Mouse (Mus musculus): ENCODE measurements around the gene Plppr3. TPM values are rescaled to one million over a fixed set of nuclear protein-coding genes. Genes with fewer than 3 reads are reported as not detected.

Gene Plppr3
- polyA plus RNA-seq, 1 experiment = 3.6 TPM

DNA sequence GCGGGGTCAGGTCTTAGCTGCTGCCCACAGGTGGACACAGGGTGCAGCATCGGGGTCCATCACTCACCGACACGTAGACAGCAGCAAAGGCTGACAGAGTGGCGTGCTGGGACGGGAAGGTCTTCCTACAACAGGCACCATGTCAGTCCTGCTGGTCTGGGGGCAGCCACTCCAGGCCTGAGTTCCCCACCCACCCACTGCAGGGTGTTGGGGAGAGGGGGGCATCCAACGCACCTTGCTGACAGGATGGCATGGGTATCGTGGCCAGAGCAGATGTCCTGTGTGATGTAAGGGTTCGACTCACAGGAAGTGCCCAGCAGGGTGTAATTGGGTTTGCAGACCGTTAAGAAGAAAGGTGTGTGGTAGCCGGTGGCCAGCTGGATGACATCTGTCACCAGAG, 7.8 kb downstream of the Plppr3 start:
- WGBS = 85% methylated on average over 11 of the region's 11 CpGs

DNA sequence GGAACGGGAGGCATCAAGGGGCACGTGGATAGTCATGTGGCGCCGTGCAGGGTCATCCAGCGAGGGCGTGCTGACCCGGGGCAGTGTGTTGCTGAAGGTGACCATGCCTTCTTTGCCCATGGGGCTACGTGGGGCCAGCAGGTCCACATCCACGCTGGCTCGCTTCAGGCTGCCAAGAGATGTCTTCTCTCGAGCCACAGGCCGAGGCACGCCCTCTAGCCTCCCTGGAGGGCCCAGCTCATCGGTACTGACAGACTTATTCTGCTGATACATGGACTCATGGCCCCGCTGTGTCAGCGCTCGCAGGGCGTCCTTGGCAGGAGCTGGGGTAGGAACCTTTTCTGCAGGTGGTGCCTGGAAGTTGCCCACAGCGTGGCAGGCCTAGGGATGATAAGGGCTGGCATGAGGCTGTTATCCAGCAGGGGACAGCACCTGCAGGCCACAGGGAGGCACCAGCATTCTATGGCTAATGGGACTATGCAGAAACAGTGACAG, 8.6 kb downstream of the Plppr3 start:
- no peaks in the 10 kb centered on the region for H3K27me3 ChIP-seq (ENCODE audit: control insufficient read depth, insufficient read depth, low read length)
- H3K4me1 ChIP-seq (ENCODE audit: control insufficient read depth, insufficient read depth, insufficient read length) = no peaks in the 10 kb centered on the region; the same call in 1 of the 2 replicates
- DNase-seq (ENCODE audit: low read depth in 1 of 2, low spot score in 2 of 2) = no peak
- WGBS = 78% methylated on average over 19 of the region's 19 CpGs
- peaks cover 31% of the 10 kb centered on the region for H3K36me3 ChIP-seq (ENCODE audit: control insufficient read depth, insufficient read depth, low read length)
- no peak overlapping the region for H3K27ac ChIP-seq (ENCODE audit: insufficient read depth, low read length)
- no peak overlapping the region for H3K4me3 ChIP-seq (ENCODE audit: extremely low read depth, insufficient read depth, insufficient read length)
- no peak for TF ChIP-seq POLR2A (IDR thresholded peaks at IDR 0.05; ENCODE audit: low read depth, low read length)

More for the DNA sequence above, 7.8 kb downstream of the Plppr3 start:
- peaks cover 25% of the 10 kb centered on the region for H3K36me3 ChIP-seq (ENCODE audit: control insufficient read depth, insufficient read depth, low read length)
- TF ChIP-seq CTCF (IDR thresholded peaks at IDR 0.05; ENCODE audit: extremely low read depth, insufficient read depth, insufficient read length, insufficient replicate concordance) (no peak), POLR2A (IDR thresholded peaks at IDR 0.05; ENCODE audit: low read depth, low read length) (no peak)
- H3K27me3 ChIP-seq (ENCODE audit: control insufficient read depth, insufficient read depth, low read length) = no peaks in the 10 kb centered on the region
- H3K4me3 ChIP-seq (ENCODE audit: extremely low read depth, insufficient read depth, insufficient read length) = no peak overlapping the region
- no peak for DNase-seq (ENCODE audit: low read depth in 1 of 2, low spot score in 2 of 2)
- H3K4me1 ChIP-seq (ENCODE audit: control insufficient read depth, insufficient read depth, insufficient read length) = no peaks in the 10 kb centered on the region
- H3K27ac ChIP-seq (ENCODE audit: insufficient read depth, low read length) = no peak overlapping the region

DNA sequence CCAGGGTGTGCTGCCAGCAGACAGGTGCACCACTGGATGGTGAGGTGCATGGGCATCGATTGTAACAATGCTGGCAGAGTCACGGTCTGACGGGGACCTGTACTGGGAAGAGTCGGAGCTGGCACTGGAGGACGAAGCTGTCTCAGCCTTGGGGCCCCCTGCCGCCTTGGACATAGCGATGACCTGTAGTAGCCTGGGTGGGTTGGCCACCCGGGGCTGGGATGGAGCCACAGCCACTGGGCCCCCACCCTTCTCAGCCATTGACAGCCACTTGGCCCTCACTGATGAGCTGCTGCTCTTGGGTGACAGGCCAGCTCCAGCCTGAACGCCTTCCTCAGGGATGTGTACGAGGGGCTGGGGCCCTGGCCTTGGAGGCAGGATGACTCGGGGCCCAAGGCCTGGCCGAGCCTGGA, 9.2 kb downstream of the Plppr3 start:
- H3K27me3 ChIP-seq (ENCODE audit: control insufficient read depth, insufficient read depth, low read length) = no peaks in the 10 kb centered on the region
- no peak for TF ChIP-seq CTCF (IDR thresholded peaks at IDR 0.05; ENCODE audit: extremely low read depth, insufficient read depth, insufficient read length, insufficient replicate concordance)
- TF ChIP-seq POLR2A (IDR thresholded peaks at IDR 0.05; ENCODE audit: low read depth, low read length) = no peak
- no peak overlapping the region for H3K4me3 ChIP-seq (ENCODE audit: extremely low read depth, insufficient read depth, insufficient read length)
- no peak for DNase-seq (ENCODE audit: low read depth in 1 of 2, low spot score in 2 of 2)
- no peaks in the 10 kb centered on the region; the same call in 1 of the 2 replicates for H3K4me1 ChIP-seq (ENCODE audit: control insufficient read depth, insufficient read depth, insufficient read length)
- H3K36me3 ChIP-seq (ENCODE audit: control insufficient read depth, insufficient read depth, low read length) = peaks cover 38% of the 10 kb centered on the region
- no peak overlapping the region for H3K27ac ChIP-seq (ENCODE audit: insufficient read depth, low read length)
- WGBS = 82% methylated on average over 12 of the region's 12 CpGs

DNA sequence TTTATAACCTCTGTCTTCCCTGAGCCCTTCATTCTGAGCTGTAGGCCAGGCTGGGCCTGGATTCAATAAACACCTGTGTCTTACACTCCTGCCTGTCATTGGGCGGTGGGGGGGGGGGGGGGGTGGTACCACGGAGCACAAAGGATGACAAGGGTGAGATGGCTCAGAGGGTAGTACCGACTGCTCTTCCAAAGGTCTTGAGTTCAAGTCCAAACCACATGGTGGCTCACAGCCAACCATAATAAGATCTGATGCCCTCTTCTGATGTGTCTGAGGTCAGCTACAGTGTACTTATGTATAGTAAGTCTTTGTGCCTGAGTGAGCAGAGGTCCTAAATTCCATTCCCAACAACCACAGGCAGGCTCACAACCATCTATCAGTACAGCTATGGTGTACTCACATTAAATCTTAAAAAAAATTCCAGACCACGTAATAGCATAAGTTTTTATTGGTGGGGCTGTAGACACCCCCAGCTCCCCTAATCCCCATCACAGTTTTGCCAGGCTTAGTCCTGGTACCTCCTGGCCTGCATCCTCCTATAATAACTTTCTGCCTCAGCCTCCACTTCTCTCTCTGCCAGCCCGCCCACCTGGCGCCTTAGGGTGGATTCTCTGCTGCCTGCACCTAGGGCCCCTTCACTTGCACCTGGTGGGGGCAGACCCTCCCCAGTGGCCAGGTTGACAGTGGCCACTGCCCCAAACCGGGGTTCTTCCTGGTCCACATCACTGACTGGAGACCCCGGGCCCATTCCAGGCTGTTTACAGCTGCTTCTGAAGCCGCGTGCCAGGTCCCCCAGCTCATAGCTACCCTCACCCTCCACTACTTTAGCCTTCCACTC, 9.9 kb downstream of the Plppr3 start:
- no peak overlapping the region for H3K4me3 ChIP-seq (ENCODE audit: extremely low read depth, insufficient read depth, insufficient read length)
- DNase-seq (ENCODE audit: low read depth in 1 of 2, low spot score in 2 of 2) = no peak
- H3K36me3 ChIP-seq (ENCODE audit: control insufficient read depth, insufficient read depth, low read length) = peaks cover 44% of the 10 kb centered on the region
- TF ChIP-seq POLR2A (IDR thresholded peaks at IDR 0.05; ENCODE audit: low read depth, low read length) (no peak), CTCF (IDR thresholded peaks at IDR 0.05; ENCODE audit: extremely low read depth, insufficient read depth, insufficient read length, insufficient replicate concordance) (no peak)
- 69% methylated on average over 10 of the region's 10 CpGs for WGBS
- no peaks in the 10 kb centered on the region; the same call in 1 of the 2 replicates for H3K4me1 ChIP-seq (ENCODE audit: control insufficient read depth, insufficient read depth, insufficient read length)
- no peaks in the 10 kb centered on the region for H3K27me3 ChIP-seq (ENCODE audit: control insufficient read depth, insufficient read depth, low read length)
- H3K27ac ChIP-seq (ENCODE audit: insufficient read depth, low read length) = no peak overlapping the region

DNA sequence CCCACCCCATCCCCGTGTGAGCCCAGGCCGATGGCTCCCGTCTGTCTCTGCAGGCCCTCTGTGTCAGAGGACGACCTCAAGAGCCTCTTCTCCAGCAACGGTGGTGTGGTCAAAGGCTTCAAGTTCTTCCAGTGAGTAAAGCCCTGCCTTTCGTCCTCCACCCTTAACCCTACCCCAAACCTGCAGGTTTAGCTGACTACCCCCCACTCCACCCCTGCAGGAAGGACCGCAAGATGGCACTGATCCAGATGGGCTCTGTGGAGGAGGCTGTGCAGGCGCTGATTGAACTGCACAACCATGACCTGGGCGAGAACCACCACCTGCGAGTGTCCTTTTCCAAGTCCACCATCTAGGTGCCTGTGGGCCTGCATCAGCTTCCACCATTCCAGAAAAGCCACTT, 11.5 kb downstream of the Plppr3 start:
- Histone ChIP-seq H3K4me1 (ENCODE audit: control insufficient read depth, insufficient read depth, insufficient read length) (peaks cover 3% of the 10 kb centered on the region; the same call in 1 of the 2 replicates), H3K27me3 (ENCODE audit: control insufficient read depth, insufficient read depth, low read length) (no peaks in the 10 kb centered on the region), H3K36me3 (ENCODE audit: control insufficient read depth, insufficient read depth, low read length) (peaks cover 52% of the 10 kb centered on the region), H3K27ac (ENCODE audit: insufficient read depth, low read length) (no peak overlapping the region), H3K4me3 (ENCODE audit: extremely low read depth, insufficient read depth, insufficient read length) (no peak overlapping the region)
- WGBS = 85% methylated on average over 10 of the region's 10 CpGs
- DNase-seq (ENCODE audit: low read depth in 1 of 2, low spot score in 2 of 2) = no peak
- TF ChIP-seq POLR2A (IDR thresholded peaks at IDR 0.05; ENCODE audit: low read depth, low read length) = no peak
- no peak for TF ChIP-seq CTCF (IDR thresholded peaks at IDR 0.05; ENCODE audit: extremely low read depth, insufficient read depth, insufficient read length, insufficient replicate concordance)

DNA sequence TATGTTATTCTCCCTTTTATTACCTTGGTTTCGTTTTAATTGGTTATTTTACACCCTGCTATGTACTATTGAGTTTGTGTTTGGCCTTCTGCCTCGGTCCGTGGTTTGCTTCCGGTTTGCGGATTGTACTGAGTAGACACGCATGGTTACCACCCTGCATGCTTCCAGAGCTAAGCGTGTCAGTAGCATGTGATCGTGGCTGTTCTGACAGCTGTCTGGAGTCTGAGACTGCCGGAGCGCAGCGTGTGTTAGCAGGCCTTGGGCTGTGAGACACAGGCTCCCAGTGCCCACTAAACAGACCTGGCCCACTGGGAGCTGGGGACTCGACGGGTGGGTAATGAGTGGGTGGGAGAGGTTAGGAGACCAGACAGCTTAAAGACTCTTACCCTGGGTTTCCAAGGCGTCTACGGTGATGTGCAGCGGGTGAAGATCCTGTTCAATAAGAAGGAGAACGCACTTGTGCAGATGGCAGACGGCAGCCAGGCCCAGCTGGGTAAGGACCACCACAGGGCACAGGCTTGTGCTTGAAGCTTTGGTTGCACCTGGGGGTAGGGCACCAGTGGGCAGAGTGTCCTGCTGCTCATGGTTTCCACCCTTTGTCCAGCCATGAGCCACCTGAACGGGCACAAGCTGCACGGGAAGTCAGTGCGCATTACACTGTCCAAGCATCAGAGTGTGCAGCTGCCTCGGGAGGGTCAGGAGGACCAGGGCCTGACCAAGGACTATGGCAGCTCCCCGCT, 12.2 kb downstream of the Plppr3 start:
- Histone ChIP-seq H3K27ac (ENCODE audit: insufficient read depth, low read length) (no peak overlapping the region), H3K27me3 (ENCODE audit: control insufficient read depth, insufficient read depth, low read length) (no peaks in the 10 kb centered on the region), H3K4me1 (ENCODE audit: control insufficient read depth, insufficient read depth, insufficient read length) (peaks cover 10% of the 10 kb centered on the region; the same call in 1 of the 2 replicates), H3K4me3 (ENCODE audit: extremely low read depth, insufficient read depth, insufficient read length) (no peak overlapping the region), H3K36me3 (ENCODE audit: control insufficient read depth, insufficient read depth, low read length) (peaks cover 53% of the 10 kb centered on the region)
- no peak for TF ChIP-seq CTCF (IDR thresholded peaks at IDR 0.05; ENCODE audit: extremely low read depth, insufficient read depth, insufficient read length, insufficient replicate concordance)
- TF ChIP-seq POLR2A (IDR thresholded peaks at IDR 0.05; ENCODE audit: low read depth, low read length) = no peak
- DNase-seq (ENCODE audit: low read depth in 1 of 2, low spot score in 2 of 2) = no peak
- 89% methylated on average over 23 of the region's 23 CpGs for WGBS

Measured in spleen, adult 2 months (tissue).